Mouse (Mus musculus): ENCODE data around the gene Abtb1.
A peak's percentile ranks its signal among the peaks of the same experiment; 100 is the strongest.

Abtb1 gene

DNA sequence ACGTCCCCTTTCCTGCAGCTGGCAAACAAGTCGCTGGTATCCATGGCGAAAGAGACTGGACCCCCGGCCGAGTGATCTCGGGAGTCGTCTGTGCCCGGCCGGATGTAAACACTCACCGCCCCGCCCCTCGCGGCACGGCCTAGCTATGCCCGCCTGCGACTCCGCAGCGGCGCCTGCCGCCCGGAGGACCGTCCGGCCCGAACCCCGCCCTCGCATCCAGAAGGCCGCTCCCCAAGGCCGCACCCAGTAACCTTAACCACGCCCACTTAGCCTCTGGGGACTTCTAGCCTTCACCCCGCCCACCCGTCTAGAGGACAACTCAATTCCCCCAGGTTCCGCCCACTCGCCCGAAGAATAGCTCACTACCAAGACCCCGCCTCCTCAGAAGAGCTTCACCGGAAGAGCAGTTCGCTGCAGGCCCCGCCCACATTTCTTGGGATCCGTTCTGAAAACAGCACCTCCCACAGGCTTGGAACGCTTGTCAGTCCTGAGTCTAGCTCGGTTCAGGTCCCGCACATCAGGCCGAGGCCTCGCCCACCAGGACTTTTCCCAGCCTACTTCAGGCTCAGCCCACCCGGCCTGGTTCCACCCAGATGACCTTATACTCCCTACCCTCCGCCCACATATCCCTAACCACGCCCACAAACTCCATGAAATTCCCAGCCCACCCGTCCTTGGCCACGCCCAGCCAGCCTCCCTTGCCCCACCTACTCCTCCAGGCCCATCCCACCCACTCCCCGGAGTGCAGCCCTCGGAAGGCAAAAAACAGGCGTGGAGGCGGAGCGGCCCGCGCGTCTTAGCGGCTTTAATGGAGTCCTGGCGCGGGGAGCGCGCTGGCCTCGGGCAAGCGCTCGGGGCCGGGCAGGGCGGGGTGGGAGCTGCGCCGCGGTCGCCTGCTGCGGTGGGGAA, at the start of gene Abtb1:
Gene Abtb1 (minus strand): TSS at position 204 of the 909 bp plus-strand sequence.
- peak; percentile 98 for DNase-seq (ENCODE audit: extremely low spot score, low spot score)

DNA sequence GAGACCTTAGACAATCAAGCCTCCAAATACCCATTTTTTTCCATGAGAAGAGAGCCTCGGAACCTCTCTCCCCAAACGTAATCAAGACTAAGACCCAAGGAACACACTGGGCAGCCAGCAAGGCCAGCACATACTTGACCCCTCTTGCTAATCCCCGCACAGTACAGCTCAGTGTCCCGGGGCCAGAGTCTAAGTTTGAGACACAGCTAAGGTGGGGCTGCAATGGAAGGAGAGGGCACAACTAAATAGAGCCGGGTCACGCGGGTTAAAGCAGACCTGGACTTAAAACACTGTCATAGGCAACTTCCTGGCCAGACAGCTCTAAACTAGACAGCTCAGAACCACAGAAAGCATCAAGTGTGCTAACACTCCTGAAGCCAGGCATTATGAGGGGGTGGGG, 49.0 kb upstream of the Abtb1 start:
- DNase-seq (ENCODE audit: extremely low spot score, low spot score) = no peak

DNA sequence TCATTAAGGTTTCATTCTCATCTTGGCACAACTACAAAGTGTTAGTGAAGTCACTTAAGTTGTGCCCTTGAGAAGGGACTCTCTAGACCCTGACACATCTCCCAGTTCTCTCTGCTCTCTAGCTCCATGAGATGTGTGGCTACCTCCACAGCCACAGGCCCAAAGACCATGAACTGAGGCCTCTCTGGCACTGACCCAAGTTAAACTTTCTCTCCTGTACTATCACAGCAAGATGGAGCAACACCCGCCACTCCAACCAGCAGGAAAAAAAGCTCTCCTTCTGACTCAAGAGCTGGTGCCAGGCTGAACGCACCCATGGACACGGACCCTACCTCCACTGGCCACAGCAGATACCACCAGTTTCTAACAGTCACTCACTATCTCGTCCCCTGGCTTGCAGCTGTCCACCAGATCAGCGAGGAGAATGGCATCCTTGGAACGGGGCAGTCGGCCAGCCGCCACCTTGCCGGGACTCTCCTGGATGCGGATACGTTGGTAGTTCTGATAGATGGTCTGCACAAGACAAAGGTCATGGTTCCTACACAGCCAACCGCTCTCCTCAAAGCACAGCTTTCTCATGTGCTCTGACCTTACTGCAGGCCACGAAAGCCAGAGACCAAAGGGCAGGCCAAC, 47.7 kb upstream of the Abtb1 start:
- no peak for DNase-seq (ENCODE audit: extremely low spot score, low spot score)

DNA sequence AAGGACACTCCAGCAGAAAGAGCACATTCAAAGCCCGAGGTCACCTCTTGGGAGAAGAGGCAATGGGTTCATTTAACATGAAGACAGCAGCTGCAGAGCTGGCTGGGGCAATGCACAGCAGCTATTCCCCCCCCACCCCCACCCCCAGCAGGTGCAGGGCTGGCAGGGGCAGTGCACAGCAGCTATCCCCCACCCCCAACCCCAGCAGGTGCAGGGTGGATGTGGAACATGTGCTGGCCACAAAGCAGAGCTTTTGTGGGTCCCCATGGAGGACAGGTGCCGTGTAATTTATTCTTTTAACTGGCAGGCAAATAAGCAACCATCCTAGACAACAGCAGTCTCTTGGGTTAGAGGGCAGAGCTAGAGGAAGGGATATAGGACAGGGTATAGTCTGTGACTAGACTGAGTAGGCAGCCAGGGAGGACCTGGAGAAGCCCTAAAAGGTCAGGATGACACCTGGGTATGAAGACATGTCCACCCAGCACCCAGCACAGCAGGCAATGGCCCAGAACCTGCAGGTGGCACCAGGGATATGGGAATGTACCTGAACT, 44.7 kb upstream of the Abtb1 start:
- no peak for DNase-seq (ENCODE audit: extremely low spot score, low spot score)

DNA sequence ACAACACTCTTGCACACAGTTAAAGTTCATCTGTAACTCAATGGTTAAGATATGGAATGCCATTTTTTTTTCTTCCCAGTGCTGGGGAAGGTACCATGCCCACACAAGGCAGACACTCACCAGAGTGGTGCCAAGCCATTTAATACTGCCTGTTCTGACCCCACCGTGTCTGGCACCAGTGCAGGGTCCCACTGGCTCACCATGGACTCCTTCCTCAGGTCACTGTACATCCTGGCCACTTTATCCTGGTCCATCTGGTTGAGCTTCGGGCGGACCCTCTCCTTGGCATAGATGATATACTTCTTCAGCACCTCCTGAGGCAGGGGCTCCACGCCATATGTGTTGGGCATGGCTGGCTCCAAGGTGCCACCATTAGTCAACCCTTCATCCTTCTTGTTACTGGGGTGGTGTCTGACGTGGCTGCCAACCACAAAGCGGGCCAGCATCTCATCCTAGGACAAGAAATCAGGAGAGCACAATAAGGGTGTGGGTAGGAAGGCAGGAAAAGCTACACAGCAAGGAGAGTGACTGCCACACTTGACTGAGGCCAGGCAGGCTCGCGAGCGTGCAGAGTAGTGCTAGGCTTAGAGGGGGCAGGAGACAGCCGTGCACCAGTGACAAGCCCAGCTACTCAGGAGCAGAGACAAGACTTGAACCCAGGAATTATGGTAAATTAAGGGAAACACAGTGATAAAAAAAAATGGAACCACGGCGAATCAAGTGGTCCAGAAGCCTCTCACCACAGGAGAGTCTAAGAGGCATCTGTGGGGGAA, 44.0 kb upstream of the Abtb1 start:
- DNase-seq (ENCODE audit: extremely low spot score, low spot score) = no peak

DNA sequence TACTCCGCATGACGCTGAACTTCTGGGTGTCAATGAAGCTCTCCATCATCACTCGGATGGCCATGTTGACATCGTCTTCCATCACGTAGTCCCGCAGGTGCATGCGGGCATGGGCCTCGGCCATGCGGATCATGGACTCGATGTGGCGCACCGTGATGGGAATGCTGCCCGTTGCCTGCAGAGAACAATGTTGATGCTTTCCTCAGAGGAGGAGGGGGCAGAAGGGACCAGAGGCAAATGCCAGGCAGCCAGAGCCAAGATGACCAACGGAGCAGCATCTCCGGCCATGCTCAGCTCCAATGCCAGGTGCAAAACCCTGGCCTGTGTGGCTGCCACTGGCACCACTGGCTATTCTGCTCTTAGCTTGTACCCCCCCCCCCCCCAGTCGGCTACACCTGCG, 42.9 kb upstream of the Abtb1 start:
- DNase-seq (ENCODE audit: extremely low spot score, low spot score) = no peak

DNA sequence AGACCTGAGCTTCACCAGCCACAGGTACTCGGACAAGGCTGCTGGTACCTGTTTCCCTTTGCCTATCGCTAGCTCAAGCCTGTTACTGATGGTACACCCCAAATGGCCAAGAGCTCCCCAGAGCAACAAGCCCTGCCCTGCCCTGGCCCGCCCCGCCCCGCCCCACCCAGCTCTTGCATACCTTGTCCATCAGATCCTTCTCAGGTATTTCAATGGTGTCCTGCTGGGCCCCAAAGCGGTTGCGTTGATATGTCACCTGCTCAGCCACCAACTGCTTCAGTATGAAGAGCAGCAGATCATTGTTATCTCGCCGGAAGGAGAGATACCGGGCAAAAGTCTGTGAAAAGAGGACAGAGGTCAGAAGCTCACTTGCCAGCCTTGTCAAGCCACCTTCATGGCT, 42.4 kb upstream of the Abtb1 start:
- no peak for DNase-seq (ENCODE audit: extremely low spot score, low spot score)

DNA sequence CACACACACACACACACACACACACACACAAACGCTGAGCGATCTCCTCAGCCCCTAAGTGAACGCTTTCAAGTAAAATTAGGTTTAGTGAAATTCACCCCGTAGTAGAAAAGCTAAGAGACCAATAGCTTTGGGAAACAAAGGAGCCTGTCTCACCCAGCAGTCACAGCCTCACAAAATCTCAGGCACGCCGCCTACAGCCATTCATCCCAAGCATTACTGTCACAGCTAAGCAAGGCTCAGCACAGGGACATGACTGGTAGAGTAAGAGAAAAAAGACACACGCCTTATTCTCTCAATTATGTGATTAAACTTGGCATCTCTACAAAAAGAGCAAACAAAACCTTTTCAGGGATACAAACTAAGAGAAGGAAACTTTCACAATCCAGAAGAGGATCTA, 39.5 kb upstream of the Abtb1 start:
- DNase-seq (ENCODE audit: extremely low spot score, low spot score) = no peak

DNA sequence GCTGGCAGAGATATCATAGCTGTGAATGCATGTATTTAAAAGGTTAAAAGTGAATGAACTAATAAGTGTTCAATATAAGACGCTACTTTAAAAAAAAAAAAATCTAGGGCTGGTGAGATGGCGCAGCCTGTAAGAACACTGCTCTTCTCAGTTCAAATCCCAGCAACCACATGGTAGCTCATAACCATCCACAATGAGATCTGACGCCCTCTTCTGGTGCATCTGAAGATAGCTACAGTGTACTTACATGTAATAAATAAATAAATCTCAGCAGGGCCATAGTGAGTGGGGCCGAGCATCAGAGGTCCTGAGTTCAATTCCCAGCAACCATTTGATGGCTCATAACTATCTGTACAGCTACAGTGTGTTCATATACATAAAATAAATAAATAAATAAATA, 37.7 kb upstream of the Abtb1 start:
- DNase-seq (ENCODE audit: extremely low spot score, low spot score) = no peak

DNA sequence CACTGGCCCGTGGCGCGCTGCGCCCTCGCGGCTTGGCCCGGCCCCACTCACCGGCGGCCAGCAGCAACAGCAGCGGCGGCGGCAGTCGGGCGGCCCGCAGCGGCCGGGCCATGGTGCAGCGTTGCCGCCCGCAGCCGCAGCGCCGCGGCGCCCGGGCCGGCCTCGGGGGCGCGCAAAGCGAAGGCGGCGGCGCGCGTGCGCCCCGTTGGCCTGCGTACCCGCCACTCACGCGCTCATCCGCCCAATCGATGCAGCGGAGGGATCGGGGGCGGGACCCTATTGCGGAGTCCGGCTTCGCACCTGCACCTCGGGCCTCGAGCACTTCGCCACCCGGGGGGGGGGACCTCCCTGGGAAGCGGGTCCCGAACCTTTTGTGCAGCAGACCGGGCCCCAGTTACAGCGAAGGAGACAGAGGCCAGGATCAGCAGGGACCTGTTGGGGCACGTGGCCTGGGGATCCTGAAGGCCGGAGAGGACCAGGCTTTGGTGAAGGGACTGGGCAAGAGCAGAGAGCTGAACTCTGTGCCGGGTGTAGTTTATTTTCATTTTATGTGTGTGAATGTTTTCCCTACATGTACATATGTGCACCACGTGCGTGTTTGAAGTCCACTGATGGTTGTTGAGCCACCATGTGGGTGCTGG, 33.2 kb upstream of the Abtb1 start, which contains the start of gene Podxl2:
Gene Podxl2 (minus strand): TSS at position 177 of the 641 bp plus-strand sequence.
- DNase-seq (ENCODE audit: extremely low spot score, low spot score) = peak; percentile 85

DNA sequence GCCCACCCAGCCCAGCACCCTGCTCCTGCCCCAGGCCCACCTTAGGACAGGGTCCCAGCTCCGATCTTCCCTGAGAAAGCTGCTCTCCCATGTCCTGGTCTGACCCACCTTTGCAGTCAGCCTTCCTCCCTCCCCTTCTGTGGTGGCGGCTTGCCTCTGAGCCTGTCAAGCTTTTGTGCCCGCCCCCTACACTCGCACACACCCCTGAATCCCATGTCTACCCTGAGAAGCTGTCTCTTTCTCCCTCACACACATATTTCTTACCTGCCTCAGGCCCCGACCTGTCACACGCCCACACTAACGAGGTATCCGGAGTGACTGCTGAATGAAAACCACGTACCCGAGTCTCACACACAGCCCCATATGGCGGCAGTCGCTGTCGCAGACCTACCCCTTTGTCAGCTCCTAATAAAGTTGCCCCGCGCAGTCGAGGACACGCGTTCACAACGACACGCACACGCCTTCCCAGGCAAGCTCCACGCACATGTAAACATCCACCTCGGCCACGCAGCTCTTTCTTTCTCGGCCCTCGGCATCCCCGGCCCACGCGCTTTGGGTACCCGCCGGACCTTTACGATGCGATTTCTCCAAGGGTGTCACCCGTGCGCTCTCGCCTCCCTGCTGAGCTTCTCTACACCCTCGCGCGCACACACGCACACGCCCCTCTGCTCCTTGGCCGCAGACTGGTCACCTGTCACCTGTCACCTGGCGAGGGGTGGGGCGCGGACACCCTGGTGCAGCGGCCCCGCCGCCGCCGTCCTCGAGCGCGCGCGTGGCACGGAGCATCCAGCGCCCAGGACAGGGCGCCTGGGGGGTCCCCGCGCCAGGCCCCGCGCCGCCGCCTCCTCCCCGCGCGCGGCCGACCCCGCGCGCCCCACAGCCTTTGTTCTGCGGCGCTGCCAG, 32.4 kb upstream of the Abtb1 start:
- peak; percentile 51 for DNase-seq (ENCODE audit: extremely low spot score, low spot score)

DNA sequence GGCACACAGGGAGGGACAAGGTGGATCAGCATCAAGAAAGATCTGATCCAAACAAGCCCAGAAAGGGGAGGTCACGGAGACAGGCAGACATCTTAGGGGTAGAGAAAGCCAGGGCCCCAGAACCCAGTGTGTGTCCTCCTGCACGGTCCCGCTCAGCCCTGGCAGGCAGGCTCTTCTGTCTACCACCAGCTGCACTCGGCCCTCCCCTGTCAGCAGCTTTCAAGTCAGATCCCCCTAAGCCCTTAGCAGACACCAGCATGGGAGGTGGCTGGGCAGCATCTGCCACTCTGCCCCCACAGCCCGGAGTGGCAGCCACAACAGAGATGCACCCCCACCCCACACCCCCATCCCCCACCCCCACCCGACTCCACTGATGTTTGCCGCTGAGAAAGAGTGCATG, 31.0 kb upstream of the Abtb1 start:
- no peak for DNase-seq (ENCODE audit: extremely low spot score, low spot score)

DNA sequence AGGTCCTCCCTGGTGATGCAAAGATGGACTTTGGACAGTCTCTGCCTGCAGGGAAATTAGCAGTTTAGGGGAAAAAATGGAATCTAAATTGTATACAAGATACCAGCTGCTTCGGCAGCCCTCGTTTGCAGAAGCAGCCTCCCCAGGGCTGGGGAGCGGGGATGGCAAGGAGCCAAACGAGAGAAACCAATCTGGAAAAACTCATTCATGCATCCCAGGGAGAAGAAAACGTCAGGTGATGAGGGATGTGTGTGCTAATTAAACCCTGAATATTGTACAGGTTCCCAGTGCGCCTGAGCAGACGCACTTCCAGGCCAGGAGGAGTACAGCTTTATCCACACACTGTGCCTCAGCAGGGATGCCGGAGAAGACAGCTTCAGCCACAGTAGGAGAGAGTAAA, 29.8 kb upstream of the Abtb1 start:
- DNase-seq (ENCODE audit: extremely low spot score, low spot score) = no peak

DNA sequence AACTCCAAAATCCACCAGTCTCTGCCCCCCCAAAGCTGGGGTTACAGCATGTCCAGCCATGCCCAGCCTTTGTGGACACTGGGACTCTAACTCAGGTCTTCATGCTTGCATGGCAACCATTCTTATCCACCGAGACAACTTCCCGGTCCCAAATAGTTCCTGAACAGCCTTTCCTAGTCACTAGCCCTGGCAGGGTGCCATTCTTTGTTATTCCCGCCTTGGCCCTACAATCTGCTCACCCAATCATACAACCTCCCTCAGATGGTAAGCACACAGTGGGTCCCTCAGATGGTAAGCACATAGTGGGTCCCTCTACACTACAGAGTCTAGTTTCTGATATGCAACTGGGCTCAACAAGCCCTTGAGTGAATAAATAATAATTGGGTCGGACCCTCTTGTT, 28.8 kb upstream of the Abtb1 start:
- no peak for DNase-seq (ENCODE audit: extremely low spot score, low spot score)

DNA sequence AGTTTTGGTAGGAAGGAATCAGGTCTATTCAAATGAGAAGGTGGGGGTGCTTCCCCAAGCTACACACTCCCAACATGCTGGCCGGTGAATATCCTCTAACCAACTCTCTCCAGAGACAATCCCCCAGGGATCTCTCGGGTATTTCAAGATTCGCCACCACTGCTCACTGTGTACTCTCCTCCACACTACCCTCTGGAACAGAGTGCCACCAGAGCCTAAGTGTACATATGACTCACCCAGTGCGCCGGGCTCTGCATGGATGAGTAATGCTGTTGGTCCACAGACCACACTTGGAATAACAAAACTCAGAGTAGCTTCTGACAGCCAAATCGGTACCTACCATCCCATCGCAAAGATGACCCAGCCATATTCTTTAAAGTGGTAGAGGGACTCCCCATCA, 27.7 kb upstream of the Abtb1 start:
- DNase-seq (ENCODE audit: extremely low spot score, low spot score) = no peak

DNA sequence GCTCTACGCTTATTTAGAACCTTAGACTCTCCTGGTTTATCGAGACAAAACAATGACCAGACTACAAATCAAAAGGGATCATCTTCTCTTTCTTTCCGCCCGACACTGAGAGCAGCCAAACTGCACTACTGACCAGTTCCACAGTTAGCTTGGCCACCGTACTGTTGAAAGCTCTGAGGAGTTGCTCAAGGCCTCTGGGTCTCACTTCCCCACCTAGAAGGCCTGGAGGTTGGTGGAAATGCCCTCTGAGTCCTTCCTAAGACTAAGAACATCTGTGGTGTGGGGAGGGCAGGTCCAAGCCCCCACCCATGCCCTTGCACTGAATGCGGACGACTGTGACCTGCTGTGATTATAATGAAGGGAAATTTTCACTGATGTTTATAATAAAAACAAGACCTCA, 23.9 kb upstream of the Abtb1 start:
- DNase-seq (ENCODE audit: extremely low spot score, low spot score) = no peak

DNA sequence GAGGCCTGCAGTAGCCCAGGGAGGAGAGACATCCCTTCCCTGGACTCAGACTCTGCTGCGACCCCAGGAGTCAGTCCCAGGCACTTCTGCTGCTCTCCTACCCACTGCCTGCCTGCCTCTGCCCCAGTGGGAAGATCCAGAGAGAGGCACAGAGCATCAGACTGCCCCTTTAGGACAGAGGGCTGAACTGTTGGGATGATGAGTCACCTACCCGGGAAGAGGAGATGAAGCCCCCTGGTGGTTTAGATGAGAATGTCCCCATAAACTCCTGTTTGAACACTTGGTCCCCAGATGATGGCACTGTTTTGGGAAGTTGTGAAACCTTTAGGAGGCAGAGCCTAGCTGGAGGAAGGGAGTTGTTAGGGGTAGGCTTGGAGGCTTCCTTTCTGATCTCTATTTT, 19.1 kb upstream of the Abtb1 start:
- no peak for DNase-seq (ENCODE audit: extremely low spot score, low spot score)

DNA sequence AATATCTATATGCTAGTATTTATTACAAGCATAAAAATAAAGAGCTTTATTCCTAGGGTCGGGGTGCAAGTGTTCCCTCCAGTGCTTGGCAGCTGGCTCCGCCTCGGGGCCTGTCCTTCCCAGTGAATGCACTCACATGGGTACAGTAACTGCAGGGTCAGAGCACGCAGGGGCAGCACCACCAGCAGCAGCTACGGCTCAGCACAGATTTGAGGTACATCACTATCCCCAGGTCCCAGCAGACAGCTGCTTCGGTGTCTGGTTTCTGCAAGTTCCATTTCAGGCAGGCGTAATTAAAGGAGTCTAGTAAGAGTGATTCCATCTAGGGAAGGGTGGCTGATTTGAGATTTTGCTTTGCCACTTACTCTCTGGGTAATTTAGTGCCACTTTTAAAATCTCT, 16.6 kb upstream of the Abtb1 start:
- DNase-seq (ENCODE audit: extremely low spot score, low spot score) = no peak

DNA sequence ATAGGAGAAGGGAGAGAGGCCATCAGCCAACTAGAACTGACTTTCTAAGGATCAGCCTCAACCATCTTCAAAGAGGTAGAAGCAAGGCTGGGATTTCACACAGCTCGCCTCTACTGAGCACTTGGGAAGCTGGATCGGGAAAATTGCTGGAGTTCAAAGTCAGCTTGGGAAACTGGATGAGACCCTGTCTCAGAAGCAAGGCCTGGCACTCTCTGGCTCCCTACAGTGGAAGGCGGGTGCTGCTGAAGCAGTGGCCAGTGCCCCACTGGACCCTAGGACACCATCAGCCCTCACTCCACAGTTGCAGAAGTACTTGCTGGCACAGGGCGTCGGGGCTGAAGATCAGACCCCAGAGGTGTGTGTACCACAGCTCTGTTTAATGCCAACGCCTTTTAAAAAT, 16.0 kb upstream of the Abtb1 start:
- DNase-seq (ENCODE audit: extremely low spot score, low spot score) = no peak

DNA sequence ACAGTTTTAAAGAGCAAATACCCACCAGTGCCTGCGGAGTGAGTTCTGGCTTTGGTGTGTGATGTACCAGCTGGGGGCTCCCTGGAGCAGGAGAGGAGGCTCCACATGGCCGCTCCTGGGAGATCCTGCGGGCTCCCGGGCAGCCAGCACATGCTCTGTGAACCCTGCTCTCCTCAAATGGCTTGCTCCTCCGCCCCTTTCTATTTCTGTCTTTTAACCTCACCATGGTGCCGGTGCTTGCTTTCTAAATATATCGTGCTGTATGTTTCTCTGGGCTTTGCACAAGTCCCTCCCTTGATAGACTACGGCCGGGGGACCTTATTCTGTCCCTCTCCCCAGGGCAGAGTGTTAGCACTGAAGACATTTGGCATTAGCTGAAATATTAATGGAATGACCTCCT, 15.5 kb upstream of the Abtb1 start:
- no peak for DNase-seq (ENCODE audit: extremely low spot score, low spot score)
